Mouse (Mus musculus) spleen, postnatal 4 days (tissue): ENCODE data around the gene Gatd1.

ENCODE experiments used
- DNase-seq, 2 experiments: peaks; one replicate each; pipeline ENCODE4 v3.0.0; 2022; ENCODE audit warnings: low spot score in 2 of 2

Gatd1 gene

DNA sequence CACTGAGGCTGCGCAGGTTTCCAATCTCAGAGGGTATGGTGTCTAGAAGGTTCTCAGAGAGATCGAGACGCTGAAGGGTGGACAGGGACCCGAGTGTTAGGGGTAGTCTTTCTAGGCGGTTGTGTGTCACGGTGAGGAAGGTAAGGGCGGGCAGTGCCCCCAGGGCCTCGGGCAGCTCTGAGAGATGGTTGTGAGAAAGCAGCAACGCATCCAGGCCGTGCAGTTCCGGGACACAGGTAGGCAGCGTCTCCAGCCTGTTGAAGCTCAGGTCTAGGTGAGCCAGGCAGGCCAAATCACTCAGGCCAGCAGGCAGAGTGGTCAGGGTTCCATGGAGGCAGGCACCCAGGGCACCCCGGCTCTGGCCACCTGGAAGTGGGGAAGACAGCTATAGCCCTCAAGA lies 28.3 kb upstream of the Gatd1 start:
- DNase-seq = peak; percentile 14 to 62

DNA sequence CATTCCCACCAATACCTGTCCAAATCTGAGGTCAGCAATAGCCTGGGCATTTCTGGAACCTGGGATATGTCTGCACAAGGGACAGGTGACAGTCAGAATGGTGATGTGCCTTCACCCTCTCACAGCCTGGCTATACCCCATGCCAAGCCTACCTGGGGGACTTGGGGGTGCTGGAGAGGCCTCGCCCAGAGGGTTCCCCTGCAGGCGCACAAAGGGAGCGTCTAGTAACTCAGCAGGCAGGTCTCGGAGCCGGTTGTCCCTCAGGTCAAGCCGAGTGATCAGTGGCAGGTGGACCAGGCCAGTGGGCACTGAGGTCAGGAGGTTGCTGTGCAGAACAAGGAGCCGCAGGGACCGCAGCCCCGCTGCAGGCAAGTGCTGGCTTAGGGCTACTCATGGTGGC lies 27.5 kb upstream of the Gatd1 start:
- DNase-seq = peak in 1 of 2 experiments; percentile 64

DNA sequence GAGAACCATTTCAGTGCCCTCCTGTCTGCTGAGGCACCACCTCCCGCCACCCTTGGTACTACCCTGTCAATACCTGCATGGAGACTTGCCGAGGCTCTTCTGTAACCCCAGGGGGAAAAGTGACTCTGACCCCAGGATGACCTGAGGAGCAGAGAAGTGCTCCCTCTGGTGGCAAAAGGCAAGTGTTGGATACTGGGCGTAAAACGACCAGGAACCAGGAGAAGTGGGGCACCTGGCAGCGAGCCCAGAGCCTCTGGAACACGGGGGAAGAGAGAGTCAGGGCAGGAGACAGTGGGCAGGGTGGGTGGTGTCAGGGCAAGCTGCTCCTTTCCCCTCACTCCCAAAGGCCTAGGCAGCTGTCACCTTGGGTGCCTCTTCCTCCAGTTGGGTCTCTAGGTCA lies 26.7 kb upstream of the Gatd1 start:
- DNase-seq = peak; percentile 56 to 81

DNA sequence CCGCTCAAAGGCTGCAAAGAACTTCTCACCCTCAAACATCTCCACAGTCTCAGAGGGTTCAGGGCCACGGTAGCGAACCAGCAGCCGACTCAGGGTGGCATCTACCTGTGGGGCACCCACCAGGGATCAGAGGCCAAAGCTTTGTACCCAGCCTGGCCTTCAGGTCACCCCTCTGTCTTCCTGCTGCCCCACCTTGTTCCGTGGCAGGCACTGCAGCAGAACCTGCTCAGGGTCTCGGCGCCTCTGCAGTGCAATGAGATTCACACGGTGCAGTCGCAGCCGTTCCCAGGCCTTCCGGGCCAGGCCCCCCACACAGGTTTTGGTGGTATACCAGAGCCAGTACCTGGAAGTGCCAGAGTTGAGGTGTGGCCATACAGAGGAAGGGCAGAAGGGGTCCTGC lies 25.9 kb upstream of the Gatd1 start:
- DNase-seq = peak in 1 of 2 experiments; percentile 61

DNA sequence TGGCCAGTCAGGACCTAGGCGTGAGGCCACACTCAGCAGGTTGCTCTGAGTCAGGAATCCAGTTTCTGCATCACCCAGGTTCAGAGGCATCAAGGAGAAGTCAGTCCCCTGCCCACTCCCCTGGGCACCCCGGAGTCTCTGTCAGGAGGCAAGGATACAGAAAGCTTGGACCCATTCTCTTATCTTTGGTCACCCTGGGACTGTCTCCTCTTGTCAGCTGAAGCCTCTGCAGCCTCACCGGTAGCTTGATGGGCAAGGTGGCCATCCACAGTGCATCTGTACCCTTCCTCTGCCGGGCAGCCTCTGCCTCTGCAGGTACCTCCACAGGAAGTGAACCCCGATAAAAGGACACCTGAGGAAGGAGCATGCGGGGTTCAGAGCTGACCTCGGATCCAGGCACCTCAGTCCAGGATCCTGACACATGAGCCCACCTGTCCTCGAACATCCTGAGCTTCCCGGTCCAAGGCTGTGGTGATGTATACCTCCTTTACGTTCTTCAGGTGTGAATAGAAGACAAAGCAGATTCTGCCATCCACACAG lies 25.3 kb upstream of the Gatd1 start:
- DNase-seq = peak in 1 of 2 experiments; percentile 64

DNA sequence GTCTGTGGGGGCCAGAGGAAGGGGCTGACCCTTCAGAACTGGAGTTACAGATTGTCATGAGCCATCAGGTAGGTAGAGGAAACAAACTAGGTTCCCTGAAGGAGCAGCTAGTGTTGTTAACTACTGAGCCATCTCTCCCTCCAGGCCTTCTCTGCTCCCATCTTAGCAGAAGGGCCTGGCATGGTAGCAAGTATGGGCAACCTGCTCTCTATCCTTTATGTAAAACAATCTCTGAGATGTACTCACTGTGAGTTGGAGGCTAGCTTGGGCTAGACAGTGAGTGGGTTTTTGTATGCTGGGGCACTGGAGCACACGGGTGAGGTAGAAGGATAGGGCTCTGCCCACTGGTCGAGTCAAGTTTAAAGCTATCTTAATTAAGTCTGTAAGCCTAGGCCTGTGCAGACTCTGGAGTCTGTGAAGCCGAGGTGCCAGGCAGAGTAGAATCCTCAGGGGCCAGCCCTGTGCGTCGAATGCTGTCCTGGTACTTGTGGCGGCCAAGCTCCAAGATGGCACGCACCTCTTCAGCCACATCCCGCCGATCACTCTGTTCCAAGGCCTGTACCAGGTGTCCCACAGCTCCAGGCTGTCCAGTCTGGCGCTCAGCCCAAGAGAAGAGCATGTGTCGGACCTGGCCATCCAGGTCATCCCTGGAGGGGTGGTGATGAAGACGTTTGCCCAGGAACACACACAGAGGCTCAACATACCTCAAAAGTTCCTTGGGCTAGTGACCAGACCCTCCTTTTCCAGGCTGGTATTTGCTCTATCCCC lies 24.4 kb upstream of the Gatd1 start:
- peak in 1 of 2 experiments; percentile 62 for DNase-seq

DNA sequence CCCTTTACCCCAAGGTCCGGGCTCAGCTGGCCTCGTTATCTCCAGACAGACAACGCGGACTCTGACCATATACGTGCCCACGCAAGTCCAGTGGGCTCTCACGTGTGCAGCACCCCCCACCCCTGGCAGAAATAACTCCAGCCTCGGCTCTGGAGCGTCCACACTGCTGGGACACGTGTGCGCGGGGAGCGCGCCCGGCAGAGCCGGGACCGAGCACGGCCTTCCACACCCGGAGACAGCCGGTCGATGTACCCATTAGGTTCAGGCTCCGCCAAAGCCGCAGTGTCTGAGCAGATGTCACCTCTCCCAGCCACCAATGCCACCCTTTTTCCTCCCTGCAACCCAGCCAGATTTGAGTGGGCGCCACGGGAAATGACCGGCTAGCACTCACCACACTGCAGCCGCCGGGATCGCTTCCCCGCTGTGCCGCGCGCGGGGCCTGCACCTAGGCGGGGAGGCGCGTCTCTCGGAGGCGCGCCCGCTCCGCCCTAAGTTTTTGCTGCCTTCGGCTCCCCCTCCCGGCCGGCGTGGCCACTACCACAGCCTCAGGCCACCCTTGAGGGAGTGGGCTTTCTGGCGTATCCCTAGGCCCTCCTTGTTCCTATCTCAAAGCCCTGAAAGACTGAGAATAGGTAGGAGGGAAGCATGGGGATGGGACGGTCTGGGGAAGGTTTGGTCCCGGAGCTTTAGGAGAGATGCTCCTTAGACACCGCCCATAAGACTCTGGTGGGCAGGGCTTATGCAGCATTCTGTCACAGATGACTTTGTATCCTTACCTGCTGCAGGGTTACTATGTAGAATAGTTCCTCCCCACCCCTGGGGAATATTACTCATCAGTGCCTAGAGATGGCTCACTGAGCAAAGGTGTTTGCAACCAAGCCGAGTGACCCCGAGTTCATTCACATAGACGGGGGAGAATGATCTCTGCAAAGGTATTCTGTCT lies 23.5 kb upstream of the Gatd1 start, which contains the start of gene Slc25a22:
TSS of gene Slc25a22 (minus strand) at position 715 of the 943 bp plus-strand sequence.
- peak; percentile 81 to 93 for DNase-seq

DNA sequence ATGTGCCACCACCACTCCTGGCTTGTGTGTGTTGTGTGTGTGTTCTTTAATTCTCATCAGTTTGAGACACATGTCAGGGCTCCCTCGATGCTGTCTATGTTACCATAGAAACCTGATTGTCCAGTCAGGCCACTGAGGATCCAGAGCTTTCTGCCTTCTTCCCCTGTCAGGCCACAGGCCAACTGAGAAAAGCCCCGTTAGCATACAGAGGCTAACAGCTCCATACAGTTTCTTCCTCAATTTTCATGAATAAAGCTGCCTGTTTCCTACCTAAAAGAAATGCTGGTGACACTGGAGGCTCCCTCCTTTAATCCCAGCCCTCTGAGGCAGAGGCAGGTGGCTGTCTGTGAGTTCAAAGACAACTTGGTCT lies 22.6 kb upstream of the Gatd1 start:
- DNase-seq = no peak

DNA sequence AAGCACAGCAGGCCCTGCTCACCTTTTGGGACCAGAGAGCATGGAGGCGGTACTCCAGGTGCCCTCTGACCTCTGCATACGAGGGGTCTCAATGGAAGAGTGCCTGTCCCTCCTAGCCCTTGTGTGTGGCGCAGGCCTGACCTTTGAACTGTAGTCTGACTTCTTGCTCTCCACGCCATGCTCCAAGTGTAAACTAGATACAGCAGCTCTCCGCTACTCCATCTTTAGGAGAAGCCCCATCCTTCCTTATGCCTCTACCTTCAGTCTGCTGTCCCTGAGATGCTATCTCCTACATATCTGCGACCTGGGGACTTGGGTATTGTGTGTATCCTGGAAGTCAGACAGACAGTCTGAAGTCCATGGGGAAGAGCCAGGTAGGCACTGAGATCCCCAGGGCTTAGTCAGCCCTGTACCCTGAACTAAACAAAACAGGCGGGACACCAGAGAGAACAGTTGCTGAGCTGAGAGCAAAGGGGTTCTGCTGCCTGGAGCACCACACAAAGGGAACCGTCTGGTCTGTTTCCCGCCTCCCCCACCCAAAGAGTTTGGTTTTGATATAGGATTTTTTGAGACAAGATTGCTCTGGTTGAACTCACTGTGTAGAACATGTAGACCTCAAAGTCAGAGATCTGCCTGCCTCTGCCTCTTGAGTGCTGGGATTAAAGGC lies 22.1 kb upstream of the Gatd1 start:
- DNase-seq = peak in 1 of 2 experiments; percentile 62

DNA sequence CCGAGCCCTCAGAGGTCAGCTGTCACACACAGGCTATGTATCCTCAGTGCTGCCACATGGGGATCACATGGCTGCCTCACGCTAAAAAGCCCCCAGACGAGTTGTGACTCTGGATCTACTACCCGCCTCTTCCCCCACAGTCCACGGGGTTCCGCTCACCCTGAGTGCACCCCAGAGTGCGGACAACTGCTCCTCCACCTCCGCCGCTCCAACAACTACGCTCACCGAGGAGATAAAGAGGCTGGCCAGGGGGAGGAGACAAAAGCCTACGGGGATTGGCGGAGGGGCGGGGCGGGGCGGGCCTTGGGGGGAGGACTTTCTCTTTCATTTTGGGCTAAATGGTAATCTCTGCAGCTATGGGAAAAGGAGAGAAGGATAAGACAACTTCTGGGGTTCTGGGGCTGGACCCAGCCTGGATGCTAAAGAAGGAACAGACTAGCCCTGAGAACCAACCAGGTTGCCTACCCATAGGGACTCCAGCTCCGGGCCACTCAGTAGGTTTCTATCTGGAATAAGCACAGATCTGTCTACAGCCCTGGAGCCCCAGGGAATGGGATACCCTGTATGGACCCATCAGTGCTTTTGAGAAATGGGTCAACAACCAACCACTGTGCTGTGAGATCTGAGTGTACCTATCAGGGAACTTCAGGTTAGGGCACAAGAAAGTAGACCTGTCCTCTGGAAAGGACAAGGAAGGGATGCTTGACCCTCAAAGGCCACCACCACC lies 21.4 kb upstream of the Gatd1 start:
- peak; percentile 71 to 80 for DNase-seq

DNA sequence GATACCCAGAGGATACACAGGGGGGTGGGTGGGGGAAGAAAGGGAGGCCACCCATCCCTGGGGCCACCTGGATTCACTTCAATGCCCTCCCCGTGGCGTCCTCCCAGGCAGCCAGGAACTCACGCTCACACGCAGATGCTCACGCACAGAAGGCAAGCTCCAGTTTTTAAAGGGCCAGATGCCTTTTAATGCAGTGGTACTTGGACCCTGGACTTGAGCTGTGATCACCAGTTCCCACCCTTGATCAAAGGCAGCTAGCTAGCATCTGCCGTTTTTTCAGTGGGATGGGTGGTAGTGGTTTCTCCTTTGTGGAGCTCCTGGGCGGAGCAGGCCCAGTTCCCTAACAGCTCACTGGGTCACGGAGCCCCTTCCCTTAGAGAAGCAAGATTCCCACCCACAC lies 20.5 kb upstream of the Gatd1 start:
- DNase-seq = peak in 1 of 2 experiments; percentile 62

DNA sequence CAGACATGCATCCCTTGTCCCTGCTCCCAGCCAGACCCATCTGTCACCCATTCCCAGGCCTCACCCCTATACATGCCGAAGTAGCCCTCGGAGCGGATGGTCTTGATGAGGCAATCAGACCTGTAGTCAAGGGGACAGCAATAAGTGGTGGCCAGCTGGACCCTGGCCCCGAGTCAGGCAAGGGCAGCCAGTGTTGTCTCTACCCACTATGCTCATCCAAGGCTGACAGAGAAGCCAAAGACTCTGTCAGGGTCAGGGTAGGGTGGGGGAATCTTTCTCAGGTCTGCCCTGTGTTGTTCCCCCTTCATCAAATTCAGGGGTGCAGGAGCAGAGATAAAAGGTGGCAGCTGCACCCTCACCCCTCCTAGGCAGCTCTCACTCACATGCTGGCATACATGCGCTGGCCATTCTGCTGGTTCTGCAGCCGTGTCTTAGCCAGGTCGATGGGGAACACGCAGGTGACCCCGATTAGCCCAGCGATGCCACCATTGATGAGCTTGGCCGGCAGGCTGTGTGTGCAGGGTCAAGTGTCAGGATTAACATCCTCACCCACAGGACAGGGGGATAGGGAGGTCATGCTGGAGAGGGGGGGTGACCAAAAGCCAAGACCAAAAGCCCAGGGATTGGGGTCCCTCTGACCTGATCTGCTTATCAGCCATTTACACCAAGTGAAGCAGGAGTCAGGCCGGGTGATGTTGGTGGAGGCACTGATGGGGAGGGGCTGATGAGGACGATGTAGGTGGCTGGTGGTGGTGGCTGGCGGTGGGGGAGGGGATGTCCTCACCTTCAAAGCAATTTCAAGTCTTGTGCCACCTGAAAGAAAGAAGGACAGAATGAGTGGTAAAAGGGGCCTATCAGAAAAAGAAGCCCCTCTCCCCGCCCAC lies 19.8 kb upstream of the Gatd1 start:
- DNase-seq = peak in 1 of 2 experiments; percentile 64

DNA sequence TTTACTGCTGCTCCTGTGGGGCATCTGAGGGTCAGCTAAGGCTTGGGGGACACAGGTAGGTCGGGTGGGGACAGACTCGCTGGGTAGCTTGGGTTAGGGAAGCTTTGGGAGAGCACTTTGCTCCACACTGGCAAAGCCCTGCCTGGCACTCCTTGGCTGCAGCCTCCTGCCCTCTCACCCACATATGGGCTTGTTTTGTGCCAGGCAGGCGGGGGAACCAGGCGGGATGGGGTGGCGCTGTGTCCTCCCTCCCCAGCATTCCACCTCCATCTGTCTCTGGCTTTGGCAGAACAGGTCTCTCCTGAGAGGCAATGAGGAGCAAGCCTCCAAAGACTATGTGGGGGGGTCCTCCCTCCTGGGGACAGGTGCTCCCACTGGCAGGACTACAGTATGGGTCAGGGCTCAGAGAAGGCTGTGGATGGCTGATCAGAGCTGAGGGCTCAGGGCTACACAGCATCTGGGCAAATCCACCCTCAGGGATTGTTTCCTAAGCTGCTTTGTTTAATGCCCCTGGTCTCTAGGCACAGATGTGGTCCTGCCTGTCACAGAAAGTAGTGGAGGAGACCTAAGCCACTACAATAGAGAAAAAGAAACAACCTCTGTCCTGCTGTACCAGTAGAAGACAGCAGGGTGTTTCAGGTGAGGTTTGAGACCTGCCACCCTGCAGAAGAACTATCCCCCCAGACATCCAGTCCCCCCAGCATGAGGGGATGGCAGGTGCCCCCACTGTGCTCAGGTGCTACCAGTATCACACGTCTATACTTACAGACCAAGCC lies 19.0 kb upstream of the Gatd1 start:
- no peak for DNase-seq

DNA sequence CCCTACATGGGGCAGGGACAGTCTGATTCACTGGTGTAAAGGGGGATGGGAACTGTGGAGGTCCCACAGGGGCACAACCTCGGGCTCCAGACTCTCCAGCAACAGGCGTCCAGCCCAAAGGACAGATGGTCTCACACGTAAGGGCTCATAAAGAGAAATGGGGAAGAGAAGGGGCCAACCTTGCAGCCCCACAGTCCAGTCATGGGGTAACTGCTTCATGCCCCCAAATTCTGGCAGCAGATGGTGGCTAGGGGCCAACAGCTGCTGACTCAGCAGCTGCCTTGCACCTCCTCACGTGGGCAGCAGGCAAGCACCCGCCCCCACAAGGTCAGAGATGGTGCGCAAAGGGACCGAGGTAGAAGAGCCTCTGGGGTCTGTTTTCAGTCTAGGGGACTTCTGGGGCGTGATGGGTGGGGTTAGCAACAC lies 18.3 kb upstream of the Gatd1 start:
- DNase-seq = peak in 1 of 2 experiments; percentile 60

DNA sequence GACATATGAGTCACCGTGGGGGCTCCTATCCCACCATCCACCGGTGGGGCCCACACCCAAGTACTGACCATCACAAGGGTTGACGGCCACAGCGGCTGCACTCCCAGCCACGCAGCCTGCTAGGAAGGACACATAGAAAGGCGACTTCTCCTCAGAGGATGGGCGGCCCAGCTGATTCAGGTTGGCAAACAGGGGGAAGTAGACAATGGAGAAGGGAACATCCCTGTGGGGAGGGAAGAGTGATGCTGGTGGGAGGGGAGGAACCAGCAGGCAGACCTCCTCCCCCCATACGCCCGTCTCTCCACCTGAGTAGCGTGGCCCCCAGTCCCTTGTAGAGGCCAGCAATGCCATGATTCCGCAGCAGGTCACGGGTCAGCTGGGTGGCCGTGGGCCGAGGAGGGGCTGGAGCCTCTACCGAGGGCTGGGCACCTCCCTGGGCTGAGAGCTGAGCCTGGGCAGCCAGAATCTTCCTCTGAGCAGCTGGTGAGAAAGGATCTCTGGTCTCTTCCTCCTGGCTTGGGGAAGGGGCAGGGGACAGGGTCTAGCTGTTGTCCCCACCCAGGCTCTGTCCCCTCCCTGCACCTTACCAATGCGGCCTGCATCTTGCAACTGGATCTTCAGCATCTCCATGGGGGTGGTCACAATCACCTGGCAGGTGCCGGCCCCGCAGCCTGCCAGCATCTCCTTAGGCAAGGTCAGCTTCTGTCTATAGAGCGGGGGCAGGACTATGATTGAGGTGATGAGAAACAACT lies 17.7 kb upstream of the Gatd1 start:
- peak in 1 of 2 experiments; percentile 67 for DNase-seq

DNA sequence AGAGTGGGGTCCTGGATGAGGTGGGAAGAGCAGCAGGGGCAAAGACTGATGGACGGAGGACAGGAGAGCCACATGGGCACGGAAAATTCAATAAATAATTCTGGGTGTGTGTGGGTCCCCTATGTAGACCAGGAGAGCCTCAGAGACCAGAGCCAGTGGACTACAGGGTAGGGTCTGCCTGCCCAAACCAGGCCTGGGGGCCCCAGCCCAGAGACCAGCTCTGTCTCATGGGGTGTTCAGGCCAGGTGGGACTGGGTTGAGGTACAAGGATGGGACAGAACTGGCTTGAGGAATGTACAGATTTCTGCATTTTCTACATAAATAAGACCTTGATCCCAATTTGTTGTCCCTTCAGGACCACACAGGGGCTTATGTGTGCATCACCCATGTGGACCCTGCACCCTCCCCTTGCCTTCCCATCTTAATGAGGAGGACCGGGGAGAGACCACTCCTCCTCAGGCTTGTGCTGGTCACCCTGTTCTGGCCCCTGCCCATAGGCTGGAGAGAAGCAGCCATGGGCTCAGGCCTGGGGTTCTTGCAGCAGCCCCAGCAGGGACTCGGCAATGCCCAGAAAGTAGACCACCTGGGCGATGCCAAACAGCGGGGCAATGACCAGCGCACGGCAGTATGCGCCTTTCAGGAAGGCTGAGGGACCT lies 16.8 kb upstream of the Gatd1 start:
- DNase-seq = no peak

DNA sequence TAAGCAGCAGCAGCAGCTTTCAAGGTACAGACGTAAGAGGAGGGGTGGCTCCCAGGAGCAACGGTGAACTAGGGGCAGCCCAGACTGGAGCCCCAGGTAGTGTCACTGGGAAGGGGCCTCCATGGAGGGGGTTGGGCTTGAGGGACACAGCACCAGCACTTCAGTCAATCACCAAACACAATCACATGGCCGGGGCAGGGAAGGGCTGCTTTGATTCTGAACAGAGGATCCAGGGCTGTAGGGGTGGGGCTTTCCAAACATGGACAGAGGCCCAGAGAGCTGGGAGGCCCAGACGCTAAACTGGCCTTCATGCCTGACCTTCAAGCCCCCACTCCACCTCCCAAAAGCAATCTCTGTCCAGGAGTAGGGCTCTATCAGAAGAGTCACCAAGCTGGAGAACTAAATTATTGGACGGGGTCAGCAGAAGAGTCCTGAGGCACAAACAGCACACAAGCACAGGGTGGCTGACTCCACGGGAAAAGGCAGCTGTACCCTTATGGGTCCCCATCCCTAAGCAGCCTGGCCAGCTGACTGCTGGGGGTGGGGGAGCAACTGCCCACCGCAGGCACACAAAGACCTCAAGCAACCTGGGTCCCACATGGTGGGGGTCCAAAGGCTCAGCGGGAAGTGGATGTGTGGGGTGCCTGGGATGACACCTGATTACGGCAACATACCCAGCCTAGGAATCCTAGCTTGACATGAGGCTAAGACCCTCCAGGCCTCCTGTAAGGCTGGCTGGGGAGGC lies 16.1 kb upstream of the Gatd1 start:
- DNase-seq = no peak
